Comparison of ENCODE assay signal across 32 mouse cellular contexts in genomic region chr7:142446264-142446663, GRCm38 (mm10). TPM values are rescaled to one million over a fixed set of nuclear protein-coding genes. Genes with fewer than 3 reads are reported as not detected.
DNase-seq lines count a peak whose midpoint lies in the region; ATAC-seq and TF ChIP-seq lines count a peak whose summit lies in the region.
"Had no signal": no experiment of that assay in that cellular context is flagged by ENCODE, and none has a peak within 500 bp of the region (broad histone marks: within the 10 kb centered on the region; RNA-seq: fewer than 3 reads in every experiment).

No protein-coding gene starts in this region.

- no peak overlapping the region for H3K27ac ChIP-seq in forebrain, embryonic 11.5 days (ENCODE audit: low read depth, low read length)
- no peak overlapping the region for H3K27ac ChIP-seq in forebrain, postnatal 0 days (ENCODE audit: low read depth, low read length)
- H3K27ac ChIP-seq in gastrocnemius, adult 2 months = peak overlapping the region; percentile 98
- H3K27ac ChIP-seq in heart, embryonic 10.5 days = peak overlapping the region; percentile 60
- no peak overlapping the region for H3K27ac ChIP-seq in heart, embryonic 12.5 days (ENCODE audit: poor library complexity, severe bottlenecking)
- H3K27ac ChIP-seq: embryonic facial prominence, embryonic 13.5 days; embryonic facial prominence, embryonic 15.5 days; forebrain, embryonic 10.5 days; forebrain, embryonic 13.5 days; forebrain, embryonic 15.5 days had no signal

- no peaks in the 10 kb centered on the region for H3K4me1 ChIP-seq in forebrain, embryonic 11.5 days (replicated peaks; ENCODE audit: control insufficient read depth, insufficient read depth, low read length)
- no peaks in the 10 kb centered on the region for H3K4me1 ChIP-seq in forebrain, postnatal 0 days (ENCODE audit: insufficient read depth)
- peaks cover 41% of the 10 kb centered on the region for H3K4me1 ChIP-seq in heart, embryonic 10.5 days
- H3K4me1 ChIP-seq in heart, embryonic 12.5 days (replicated peaks) = peaks cover 30% of the 10 kb centered on the region
- H3K4me1 ChIP-seq: forebrain, embryonic 13.5 days; forebrain, embryonic 15.5 days had no signal

- H3K9ac ChIP-seq in forebrain, embryonic 11.5 days (ENCODE audit: low read length) = no peak overlapping the region
- H3K9ac ChIP-seq in forebrain, postnatal 0 days = no peak overlapping the region
- H3K9ac ChIP-seq in heart, embryonic 12.5 days = no peak overlapping the region
- H3K9ac ChIP-seq: embryonic facial prominence, embryonic 13.5 days; embryonic facial prominence, embryonic 15.5 days; forebrain, embryonic 13.5 days; forebrain, embryonic 15.5 days had no signal

- TF ChIP-seq POLR2A in myocyte (IDR thresholded peaks at IDR 0.05; ENCODE audit: insufficient read length, low read depth) = peak; percentile 38

- ATAC-seq in forebrain, embryonic 11.5 days (replicated peaks; ENCODE audit: low FRiP score) = no peak
- ATAC-seq in forebrain, postnatal 0 days = no peak
- ATAC-seq in heart, embryonic 12.5 days (ENCODE audit: insufficient number of reproducible peaks, low FRiP score) = no peak
- ATAC-seq: CD4-positive, CD25-positive, alpha-beta regulatory T cell, adult 4 months; forebrain, embryonic 13.5 days; forebrain, embryonic 15.5 days; Patski had no signal

- H3K9me3 ChIP-seq in forebrain, embryonic 11.5 days (ENCODE audit: control insufficient read depth, low read length) = no peaks in the 10 kb centered on the region
- no peaks in the 10 kb centered on the region for H3K9me3 ChIP-seq in forebrain, postnatal 0 days (ENCODE audit: low read length)
- no peaks in the 10 kb centered on the region for H3K9me3 ChIP-seq in heart, embryonic 10.5 days
- H3K9me3 ChIP-seq in heart, embryonic 12.5 days (replicated peaks) = no peaks in the 10 kb centered on the region
- H3K9me3 ChIP-seq: embryonic facial prominence, embryonic 13.5 days; embryonic facial prominence, embryonic 15.5 days; forebrain, embryonic 10.5 days; forebrain, embryonic 13.5 days; forebrain, embryonic 15.5 days; G1E had no signal

- intact Hi-C loops in gastrocnemius, adult 2 months (cut with DNase I) = no loop called here

- H3K79me2 ChIP-seq in myocyte (ENCODE audit: control insufficient read depth, insufficient read depth) = no peaks in the 10 kb centered on the region

- no peak overlapping the region for H3ac ChIP-seq in myocyte (ENCODE audit: control insufficient read depth, insufficient read length)

- peak; percentile 5 for DNase-seq in forebrain, embryonic 11.5 days (ENCODE audit: low spot score)
- no peak for DNase-seq in forebrain, postnatal 0 days
- DNase-seq in gastrocnemius, adult 2 months = peak; percentile 53
- no peak for DNase-seq in gastrocnemius, postnatal 25 days
- no peak for DNase-seq in heart, embryonic 10.5 days (ENCODE audit: low spot score)
- DNase-seq in T-cell, adult 2 months (ENCODE audit: low spot score) = no peak
- DNase-seq: adrenal gland, adult 2 months; adrenal gland, postnatal 10 days; adrenal gland, postnatal 25 days; B cell, adult 2 months; cerebellum, adult 11 months; cerebellum, adult 18-20 months; cerebellum, adult 8-10 months; cerebellum, adult 9-11 months; cerebellum, postnatal 14 days; cerebellum, postnatal 36 days; embryo, embryonic 11 days had no signal

- 91% methylated on average over 4 of the region's 4 CpGs for WGBS in forebrain, embryonic 11.5 days
- 86% methylated on average over 4 of the region's 4 CpGs for WGBS in forebrain, postnatal 0 days
- 82% methylated on average over 4 of the region's 4 CpGs for WGBS in heart, embryonic 10.5 days
- 79% methylated on average over 4 of the region's 4 CpGs for WGBS in heart, embryonic 12.5 days

- H3K27me3 ChIP-seq in forebrain, embryonic 11.5 days (ENCODE audit: control insufficient read depth, insufficient read depth, low read length) = no peaks in the 10 kb centered on the region
- H3K27me3 ChIP-seq in forebrain, postnatal 0 days (ENCODE audit: insufficient read depth, low read length) = no peaks in the 10 kb centered on the region
- H3K27me3 ChIP-seq in heart, embryonic 10.5 days (ENCODE audit: insufficient read depth, poor library complexity, severe bottlenecking) = no peaks in the 10 kb centered on the region
- H3K27me3 ChIP-seq in heart, embryonic 12.5 days (replicated peaks) = no peaks in the 10 kb centered on the region
- H3K27me3 ChIP-seq in myocyte (ENCODE audit: control insufficient read depth, insufficient read depth, insufficient read length) = no peaks in the 10 kb centered on the region
- H3K27me3 ChIP-seq: CH12.LX; embryonic facial prominence, embryonic 13.5 days; embryonic facial prominence, embryonic 15.5 days; forebrain, embryonic 13.5 days; forebrain, embryonic 15.5 days; Patski had no signal

- H3K36me3 ChIP-seq in forebrain, embryonic 11.5 days (ENCODE audit: control insufficient read depth, insufficient read depth, low read length) = no peaks in the 10 kb centered on the region
- H3K36me3 ChIP-seq in forebrain, postnatal 0 days (ENCODE audit: insufficient read depth) = no peaks in the 10 kb centered on the region
- H3K36me3 ChIP-seq in heart, embryonic 10.5 days = no peaks in the 10 kb centered on the region
- H3K36me3 ChIP-seq in heart, embryonic 12.5 days = no peaks in the 10 kb centered on the region
- H3K36me3 ChIP-seq in myocyte (ENCODE audit: control insufficient read depth, insufficient read depth) = no peaks in the 10 kb centered on the region
- H3K36me3 ChIP-seq: embryonic facial prominence, embryonic 13.5 days; embryonic facial prominence, embryonic 15.5 days; forebrain, embryonic 10.5 days; forebrain, embryonic 15.5 days; G1E had no signal

- no peak overlapping the region for H3K4me3 ChIP-seq in forebrain, embryonic 11.5 days (ENCODE audit: low read depth, low read length)
- no peak overlapping the region for H3K4me3 ChIP-seq in forebrain, postnatal 0 days (ENCODE audit: low read depth, low read length)
- no peak overlapping the region for H3K4me3 ChIP-seq in gastrocnemius, adult 2 months
- H3K4me3 ChIP-seq in heart, embryonic 10.5 days = no peak overlapping the region
- H3K4me3 ChIP-seq in heart, embryonic 12.5 days = no peak overlapping the region
- H3K4me3 ChIP-seq in myocyte = no peak overlapping the region
- H3K4me3 ChIP-seq: embryonic facial prominence, embryonic 13.5 days; embryonic facial prominence, embryonic 15.5 days; erythroblast, embryonic 14.5 days; forebrain, embryonic 10.5 days; forebrain, embryonic 13.5 days; forebrain, embryonic 15.5 days had no signal

- TF ChIP-seq CTCF in forebrain, postnatal 0 days (IDR thresholded peaks at IDR 0.05; ENCODE audit: low read depth) = no peak
- no peak for TF ChIP-seq CTCF in gastrocnemius, adult 2 months (IDR thresholded peaks at IDR 0.05)

- H3K4me2 ChIP-seq in forebrain, embryonic 11.5 days (ENCODE audit: low read depth, low read length, severe bottlenecking) = no peak overlapping the region
- no peak overlapping the region for H3K4me2 ChIP-seq in forebrain, postnatal 0 days (ENCODE audit: low read depth)
- no peak overlapping the region for H3K4me2 ChIP-seq in heart, embryonic 12.5 days
- no peak overlapping the region for H3K4me2 ChIP-seq in myocyte (ENCODE audit: low read depth)
- H3K4me2 ChIP-seq: embryonic facial prominence, embryonic 13.5 days; embryonic facial prominence, embryonic 15.5 days; forebrain, embryonic 13.5 days; forebrain, embryonic 15.5 days had no signal

RNA-seq across cellular contexts. Expression of gene Tnni2, which starts 4.7 kb away (rescaled TPM):
- polyA plus RNA-seq in forebrain, embryonic 11.5 days (2014; fragmentation: Nextera tagmentation; extraction: Ambion mirVana) = 1.3 TPM in 1 of 2 replicates, not detected in the other
- total RNA-seq in forebrain, postnatal 0 days (2014; rRNA removed) = 0.33 and 2.8 TPM in 2 replicates
- polyA plus RNA-seq in forebrain, postnatal 0 days (2015; fragmentation: Nextera tagmentation; extraction: Ambion mirVana) = 0.21 and 1.5 TPM in 2 replicates
- over 10,000 TPM; 15,929 to 19,962 TPM for total RNA-seq in gastrocnemius, adult 2 months (2021)
- over 10,000 TPM; 16,193 to 17,938 TPM for total RNA-seq in gastrocnemius, postnatal 25 days (2021)
- polyA plus RNA-seq in heart, embryonic 10.5 days (2016; fragmentation: Nextera tagmentation; extraction: Ambion mirVana) = 51.9 and 56.4 TPM in 2 replicates
- 50.6 and 53.5 TPM in 2 replicates for polyA plus RNA-seq in heart, embryonic 12.5 days (2016; fragmentation: Nextera tagmentation; extraction: Ambion mirVana)
- polyA plus RNA-seq in myocyte (2012; fragmentation: generic; extraction: Trizol) = 3,238 TPM
- total RNA-seq: adrenal gland, postnatal 25 days had no signal
- polyA plus RNA-seq: adrenal gland, adult 2 months; CD4-positive, CD25-positive, alpha-beta regulatory T cell, adult 4 months; erythroblast, embryonic 14.5 days had no signal

RNA-seq across cellular contexts. Expression of gene Syt8, which starts 11.6 kb away (rescaled TPM):
- not detected in 2 replicates for polyA plus RNA-seq in forebrain, embryonic 11.5 days (2014; fragmentation: Nextera tagmentation; extraction: Ambion mirVana)
- not detected in 2 replicates for total RNA-seq in forebrain, postnatal 0 days (2014; rRNA removed)
- not detected in 2 replicates for polyA plus RNA-seq in forebrain, postnatal 0 days (2015; fragmentation: Nextera tagmentation; extraction: Ambion mirVana)
- not detected for total RNA-seq in gastrocnemius, adult 2 months (2021)
- total RNA-seq in gastrocnemius, postnatal 25 days (2021) = not detected
- polyA plus RNA-seq in heart, embryonic 10.5 days (2016; fragmentation: Nextera tagmentation; extraction: Ambion mirVana) = 0.38 and 1.3 TPM in 2 replicates
- 0.28 and 0.57 TPM in 2 replicates for polyA plus RNA-seq in heart, embryonic 12.5 days (2016; fragmentation: Nextera tagmentation; extraction: Ambion mirVana)
- polyA plus RNA-seq in myocyte (2012; fragmentation: generic; extraction: Trizol) = 14.5 TPM
- total RNA-seq: adrenal gland, adult 2 months; adrenal gland, postnatal 10 days; adrenal gland, postnatal 25 days; adrenal gland, postnatal 4 days; CH12.LX; common myeloid progenitor, adult 5-6 weeks had no signal
- polyA plus RNA-seq: CD4-positive, CD25-positive, alpha-beta regulatory T cell, adult 4 months; embryonic facial prominence, embryonic 11.5 days; erythroblast, embryonic 14.5 days; forebrain, embryonic 10.5 days; forebrain, embryonic 13.5 days; forebrain, embryonic 15.5 days; G1E had no signal

RNA-seq across cellular contexts. Expression of gene Lsp1, which starts 14.3 kb away (rescaled TPM):
- 8.7 and 9.8 TPM in 2 replicates for polyA plus RNA-seq in forebrain, embryonic 11.5 days (2014; fragmentation: Nextera tagmentation; extraction: Ambion mirVana)
- 5.7 and 7.9 TPM in 2 replicates for total RNA-seq in forebrain, postnatal 0 days (2014; rRNA removed)
- polyA plus RNA-seq in forebrain, postnatal 0 days (2015; fragmentation: Nextera tagmentation; extraction: Ambion mirVana) = 5.5 and 6.4 TPM in 2 replicates
- total RNA-seq in gastrocnemius, adult 2 months (2021) = 10 to 100 TPM; 25.8 to 47.3 TPM
- total RNA-seq in gastrocnemius, postnatal 25 days (2021) = 10 to 100 TPM; 43.2 to 60.3 TPM
- 32.0 and 36.9 TPM in 2 replicates for polyA plus RNA-seq in heart, embryonic 10.5 days (2016; fragmentation: Nextera tagmentation; extraction: Ambion mirVana)
- polyA plus RNA-seq in heart, embryonic 12.5 days (2016; fragmentation: Nextera tagmentation; extraction: Ambion mirVana) = 33.4 and 38.4 TPM in 2 replicates
- polyA plus RNA-seq in myocyte (2012; fragmentation: generic; extraction: Trizol) = 298 TPM

RNA-seq across cellular contexts. Expression of gene Tnnt3, which starts 52.4 kb away (rescaled TPM):
- 1.00 and 1.0 TPM in 2 replicates for polyA plus RNA-seq in forebrain, embryonic 11.5 days (2014; fragmentation: Nextera tagmentation; extraction: Ambion mirVana)
- total RNA-seq in forebrain, postnatal 0 days (2014; rRNA removed) = 1.2 and 1.6 TPM in 2 replicates
- 1.2 and 1.4 TPM in 2 replicates for polyA plus RNA-seq in forebrain, postnatal 0 days (2015; fragmentation: Nextera tagmentation; extraction: Ambion mirVana)
- total RNA-seq in gastrocnemius, adult 2 months (2021) = over 10,000 TPM; 28,899 to 38,022 TPM
- over 10,000 TPM; 28,170 to 31,317 TPM for total RNA-seq in gastrocnemius, postnatal 25 days (2021)
- polyA plus RNA-seq in heart, embryonic 10.5 days (2016; fragmentation: Nextera tagmentation; extraction: Ambion mirVana) = 9.5 and 10.4 TPM in 2 replicates
- polyA plus RNA-seq in heart, embryonic 12.5 days (2016; fragmentation: Nextera tagmentation; extraction: Ambion mirVana) = 6.4 and 9.3 TPM in 2 replicates
- polyA plus RNA-seq in myocyte (2012; fragmentation: generic; extraction: Trizol) = 2,107 TPM
- total RNA-seq: adrenal gland, adult 2 months; adrenal gland, postnatal 25 days; common myeloid progenitor, adult 5-6 weeks; G1E had no signal
- polyA plus RNA-seq: adrenal gland, adult 2 months; erythroblast, embryonic 14.5 days; G1E had no signal

RNA-seq across cellular contexts. Expression of gene Ctsd, which starts 58.4 kb away (rescaled TPM):
- 129 and 147 TPM in 2 replicates for polyA plus RNA-seq in forebrain, embryonic 11.5 days (2014; fragmentation: Nextera tagmentation; extraction: Ambion mirVana)
- 243 and 366 TPM in 2 replicates for total RNA-seq in forebrain, postnatal 0 days (2014; rRNA removed)
- polyA plus RNA-seq in forebrain, postnatal 0 days (2015; fragmentation: Nextera tagmentation; extraction: Ambion mirVana) = 313 and 338 TPM in 2 replicates
- total RNA-seq in gastrocnemius, adult 2 months (2021) = 100 to 1,000 TPM; 411 to 467 TPM
- 100 to 1,000 TPM; 317 to 434 TPM for total RNA-seq in gastrocnemius, postnatal 25 days (2021)
- 293 and 402 TPM in 2 replicates for polyA plus RNA-seq in heart, embryonic 10.5 days (2016; fragmentation: Nextera tagmentation; extraction: Ambion mirVana)
- polyA plus RNA-seq in heart, embryonic 12.5 days (2016; fragmentation: Nextera tagmentation; extraction: Ambion mirVana) = 431 and 436 TPM in 2 replicates
- polyA plus RNA-seq in myocyte (2012; fragmentation: generic; extraction: Trizol) = 887 TPM

Comparison
In these comparisons a context has a peak if more than half of its experiments do, and no peak if none do; other contexts are left out.
1. DNase-seq: peak in forebrain, embryonic 11.5 days (single experiment) and gastrocnemius, adult 2 months (single experiment); none in forebrain, postnatal 0 days (single experiment), gastrocnemius, postnatal 25 days (single experiment), heart, embryonic 10.5 days (single experiment) and T-cell, adult 2 months (single experiment).
2. H3K27ac ChIP-seq: peak in gastrocnemius, adult 2 months (single experiment) and heart, embryonic 10.5 days (single experiment); none in forebrain, embryonic 11.5 days (single experiment), forebrain, postnatal 0 days (single experiment) and heart, embryonic 12.5 days (single experiment).
3. RNA of gene Tnni2, which starts 4.7 kb away (polyA plus RNA-seq): 3,238 TPM in myocyte (single experiment); 51.9 to 56.4 TPM in heart, embryonic 10.5 days, 50.6 to 53.5 TPM in heart, embryonic 12.5 days, 1.3 TPM in forebrain, embryonic 11.5 days and 0.21 to 1.5 TPM in forebrain, postnatal 0 days; every median in the first group is over 10 times any median in the second.